Mouse (Mus musculus): ENCODE results near the gene Olfr1087.
"Not testable (repeated sequence)": the region's sequence is repeated elsewhere in the genome, so short reads cannot be mapped to it uniquely, and the experiment has no call there.

Olfr1087 gene

DNA sequence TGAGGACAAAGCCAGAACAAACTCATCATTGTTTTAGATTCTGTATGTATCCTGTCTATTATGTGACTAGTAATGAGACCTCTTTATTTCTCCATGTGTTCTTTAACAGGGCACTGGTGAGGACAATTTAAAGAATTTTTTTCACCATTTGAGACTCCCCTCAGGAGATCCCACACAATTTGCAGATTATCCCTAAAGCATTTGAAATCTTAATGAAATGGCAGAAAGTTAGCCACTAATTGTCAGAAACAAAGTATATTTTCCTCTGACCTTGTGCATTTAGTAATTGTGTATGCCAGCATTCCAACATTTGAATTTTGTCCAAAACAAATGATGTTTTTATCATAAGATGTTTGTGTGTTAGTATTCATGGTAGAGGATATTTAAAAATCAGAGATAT lies at the start of gene Olfr1087:
Gene Olfr1087, minus strand, starts transcription at position 101 of the 400 bp plus-strand sequence.
- DNase-seq (ENCODE audit: extremely low read depth, low read depth): no peak

DNA sequence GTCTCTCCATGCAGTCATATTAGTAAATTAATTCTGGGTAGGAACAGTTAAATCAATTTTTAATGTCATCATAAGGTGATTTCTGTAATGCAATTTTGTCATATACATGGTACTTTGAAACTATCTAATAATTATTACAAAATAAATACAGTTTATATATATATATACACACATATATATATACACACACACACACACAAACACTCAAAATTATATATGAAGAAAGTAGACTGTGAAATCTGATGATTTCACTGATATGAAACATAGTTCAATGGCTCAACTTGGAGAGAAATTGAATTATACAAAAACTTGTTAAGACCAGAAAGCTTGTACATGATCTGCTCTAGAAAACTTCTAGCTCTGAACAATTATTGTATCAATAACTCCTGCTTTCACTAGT lies 35.4 kb upstream of the Olfr1087 start, which contains the start of gene Olfr1089:
Gene Olfr1089, minus strand, starts transcription at position 101 of the 400 bp plus-strand sequence.
- DNase-seq (ENCODE audit: extremely low read depth, low read depth): no peak

- DNase-seq (ENCODE audit: extremely low read depth, low read depth): no peak
Measured at GRCm38 (mm10) chr2:86679992-86680391, 18.2 kb downstream of the Olfr1087 start, which contains the start of gene Olfr1086. Gene Olfr1086 (minus strand): TSS chr2:86680092.

DNA sequence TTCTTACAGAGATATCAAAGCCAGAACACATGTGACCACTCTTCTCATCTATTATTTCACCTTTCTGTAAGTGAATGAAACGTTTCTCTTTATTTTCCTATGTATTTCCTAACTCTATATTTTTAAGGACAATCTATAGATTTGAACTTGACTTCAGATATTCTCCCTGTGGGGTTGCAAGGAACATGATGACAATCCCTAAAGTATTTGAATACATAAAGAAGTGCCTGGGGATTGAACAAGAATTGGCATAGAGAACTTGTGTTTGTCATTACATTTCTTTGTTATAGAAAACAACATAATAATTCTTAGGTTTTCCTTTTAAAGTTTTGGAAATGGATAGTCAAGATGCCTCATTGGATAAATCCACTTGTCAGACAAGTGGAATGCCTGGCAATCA lies 36.3 kb downstream of the Olfr1087 start, which contains the start of gene Olfr1085:
Gene Olfr1085, minus strand, starts transcription at position 101 of the 400 bp plus-strand sequence.
- DNase-seq (ENCODE audit: extremely low read depth, low read depth): no peak

DNA sequence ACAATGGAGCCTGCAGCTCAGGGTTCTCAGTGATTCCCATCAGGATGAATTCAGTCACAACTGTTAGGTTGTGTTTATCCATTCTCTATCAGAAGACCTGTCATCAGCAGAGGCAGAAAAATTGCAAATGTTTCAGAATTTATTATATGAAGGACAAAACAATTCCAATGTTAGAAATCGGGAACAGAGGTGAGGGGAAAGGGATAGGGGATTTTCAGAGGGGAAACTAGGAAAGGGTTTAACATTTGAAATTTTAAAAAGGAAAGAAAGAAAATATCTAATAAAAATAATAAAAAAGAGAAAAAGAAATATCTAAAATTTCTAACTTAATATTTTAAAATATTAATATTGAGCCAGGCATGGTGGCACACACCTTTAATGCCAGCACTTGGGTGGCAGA lies 58.6 kb downstream of the Olfr1087 start, which contains the start of gene Olfr1084:
Gene Olfr1084, minus strand, starts transcription at position 101 of the 400 bp plus-strand sequence.
- DNase-seq (ENCODE audit: extremely low read depth, low read depth): not testable (repeated sequence)
